Mouse (Mus musculus) midbrain, embryonic 14.5 days (tissue): ENCODE results near the gene Hist1h4f. TPM values are rescaled to one million over a fixed set of nuclear protein-coding genes. Genes with fewer than 3 reads are reported as not detected.
A peak's percentile ranks its signal among the peaks of the same experiment; 100 is the strongest.
"Not testable (repeated sequence)": the region's sequence is repeated elsewhere in the genome, so short reads cannot be mapped to it uniquely, and the experiment has no call there.

Experiments
- ATAC-seq: fragments of 200-750 bp; cut with Nextera tagmentation; 2 replicates; pipeline ENCODE4 v1.8.0; 2017; ENCODE audit warnings: moderate number of reproducible peaks, moderate library complexity; ENCODE audit not compliant: low FRiP score, low TSS enrichment
- DNase-seq: peaks from one replicate; pipeline ENCODE4 v3.0.0-alpha.2; 2015
- H3K27ac ChIP-seq: fragments of 300-500 bp; sonication (generic); replicated peaks from 2 replicates; pipeline ENCODE4 v1.5.1; 2014; ENCODE audit warnings: mild to moderate bottlenecking, low read depth, low read length, moderate library complexity
- H3K27me3 ChIP-seq: fragments of 300-500 bp; sonication (generic); 2 replicates; pipeline ENCODE4 v1.6.1; 2014; ENCODE audit warnings: low read length, control low read depth, mixed read lengths; ENCODE audit not compliant: control insufficient read depth, insufficient read depth
- H3K36me3 ChIP-seq: fragments of 300-500 bp; sonication (generic); 2 replicates; pipeline ENCODE4 v1.6.1; 2014; ENCODE audit warnings: low read length, control low read depth; ENCODE audit not compliant: control insufficient read depth, insufficient read depth
- H3K4me1 ChIP-seq: fragments of 300-500 bp; sonication (generic); 2 replicates; pipeline ENCODE4 v1.6.1; 2014; ENCODE audit warnings: mild to moderate bottlenecking, antibody characterized with exemption, low read length, control low read depth; ENCODE audit not compliant: control insufficient read depth, insufficient read depth
- H3K4me2 ChIP-seq: fragments of 300-500 bp; sonication (generic); 2 replicates; pipeline ENCODE4 v1.6.1; 2014; ENCODE audit warnings: mild to moderate bottlenecking, low read length, moderate library complexity
- H3K4me3 ChIP-seq: fragments of 300-500 bp; sonication (generic); replicated peaks from 2 replicates; pipeline ENCODE4 v1.5.1; 2014; ENCODE audit warnings: low read depth, low read length
- H3K9ac ChIP-seq: fragments of 300-500 bp; sonication (generic); replicated peaks from 2 replicates; pipeline ENCODE4 v1.6.1; 2014; ENCODE audit warnings: mild to moderate bottlenecking, low read length, moderate library complexity
- H3K9me3 ChIP-seq: fragments of 300-500 bp; sonication (generic); 2 replicates; pipeline ENCODE4 v1.6.1; 2016; ENCODE audit warnings: low read length, control low read depth, mixed read lengths; ENCODE audit not compliant: control insufficient read depth
- WGBS: fragments of 180-500 bp; shearing (Covaris S2); extraction: QIAGEN DNeasy Blood & Tissue Kit; methylation state at CpG from one replicate; pipeline ENCODE4 v1.1.7; 2014; 5-methylcytosine and 5-hydroxymethylcytosine counted together
- polyA plus RNA-seq: library from polyadenylated mRNA; unstranded; fragments of >200 nt; fragmentation: Nextera tagmentation; extraction: Ambion mirVana; gene quantifications from 2 replicates; pipeline ENCODE4 v1.2.1, GENCODE M21; 2014

Hist1h4f gene
- polyA plus RNA-seq, 1 experiment from 2014 or later = not detected

- H3K9ac ChIP-seq = no peak within 1 kb of the TSS
- H3K4me2 ChIP-seq = peak within 1 kb of the TSS; percentile 91
- H3K27me3 ChIP-seq = no peaks in the 10 kb centered on the region
- H3K27ac ChIP-seq = no peak within 1 kb of the TSS
- ATAC-seq (no peak), DNase-seq (no peak)
- H3K9me3 ChIP-seq = no peaks in the 10 kb centered on the region
- peaks cover 21% of the 10 kb centered on the region for H3K4me1 ChIP-seq
- H3K36me3 ChIP-seq = no peaks in the 10 kb centered on the region
- no peak within 1 kb of the TSS for H3K4me3 ChIP-seq
Observed at GRCm38 (mm10) chr13:23552962-23553361, 1.5 kb upstream of the Hist1h4f start, which contains the start of gene Hist1h1d. TSS of gene Hist1h1d (plus strand) at chr13:23553262.

DNA sequence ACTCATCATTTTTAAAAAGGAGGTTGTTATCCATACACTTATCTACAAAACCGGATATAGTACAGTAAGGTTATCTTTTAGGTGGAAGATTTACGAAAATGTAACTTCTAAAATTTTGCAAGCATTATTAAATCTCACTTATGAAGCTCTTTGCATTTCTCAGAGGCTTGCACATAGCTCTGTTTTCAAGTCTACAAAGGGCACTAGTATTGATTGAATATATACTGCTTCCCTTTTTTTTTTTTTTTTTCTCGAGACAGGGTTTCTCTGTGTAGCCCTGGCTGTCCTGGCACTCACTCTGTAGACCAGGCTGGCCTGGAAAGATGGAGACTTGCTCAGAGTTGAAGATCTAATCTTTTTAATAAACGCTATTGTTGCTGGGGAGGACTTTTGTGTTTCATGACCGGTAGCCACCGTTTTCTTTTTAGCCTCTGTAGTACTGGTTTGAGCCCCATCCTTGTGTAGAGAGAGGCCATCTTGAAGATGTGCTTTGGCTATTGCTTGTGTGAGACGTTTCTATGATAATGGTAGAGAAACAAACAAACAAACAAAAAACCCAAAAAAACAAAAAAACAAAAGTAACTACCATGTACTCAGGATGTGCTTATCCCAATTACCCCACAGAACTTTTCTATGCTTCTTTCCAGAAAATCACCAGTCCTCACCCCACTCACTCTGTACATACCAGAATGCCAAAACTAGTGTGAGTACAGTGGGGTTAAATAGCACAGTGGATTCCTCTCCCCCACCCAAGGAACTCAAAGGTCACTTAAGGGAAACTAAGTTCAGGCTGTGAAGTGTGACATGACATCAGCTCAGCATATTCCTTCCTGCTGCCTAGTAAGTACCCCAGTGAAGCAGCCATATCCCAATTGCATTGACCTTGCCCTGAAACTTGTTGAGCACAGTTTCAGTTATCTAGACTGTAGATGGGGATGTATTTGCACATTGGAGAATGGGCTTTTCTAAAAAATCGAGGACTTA lies 775 bp upstream of the Hist1h4f start:
- Histone ChIP-seq H3K36me3 (no peaks in the 10 kb centered on the region), H3K4me3 (peak overlapping the region; percentile 36), H3K4me1 (peaks cover 21% of the 10 kb centered on the region), H3K27me3 (no peaks in the 10 kb centered on the region), H3K9ac (no peak overlapping the region), H3K27ac (peak overlapping the region; percentile 83), H3K9me3 (no peaks in the 10 kb centered on the region), H3K4me2 (peak overlapping the region; percentile 59)
- no peak for ATAC-seq
- WGBS = 55% methylated on average over 8 of the region's 8 CpGs
- DNase-seq = no peak

- 7% methylated on average over 3 of the region's 3 CpGs for WGBS
- H3K9me3 ChIP-seq = no peaks in the 10 kb centered on the region
- H3K4me1 ChIP-seq = peaks cover 18% of the 10 kb centered on the region
- H3K27me3 ChIP-seq = no peaks in the 10 kb centered on the region
- ATAC-seq (no peak), DNase-seq (no peak)
- peak overlapping the region; percentile 59 for H3K4me2 ChIP-seq
- peak overlapping the region; percentile 83 for H3K27ac ChIP-seq
- peak overlapping the region; percentile 51 for H3K9ac ChIP-seq
- H3K36me3 ChIP-seq = no peaks in the 10 kb centered on the region
- H3K4me3 ChIP-seq = peak overlapping the region; percentile 36
Observed at GRCm38 (mm10) chr13:23550761-23551145, 695 bp downstream of the Hist1h4f start.

- no peak overlapping the region for H3K9ac ChIP-seq
- H3K9me3 ChIP-seq = no peaks in the 10 kb centered on the region
- H3K4me2 ChIP-seq = no peak overlapping the region
- H3K27ac ChIP-seq = no peak overlapping the region
- DNase-seq (no peak), ATAC-seq (no peak)
- no peaks in the 10 kb centered on the region for H3K36me3 ChIP-seq
- no peaks in the 10 kb centered on the region for H3K27me3 ChIP-seq
- peaks cover 7% of the 10 kb centered on the region for H3K4me1 ChIP-seq
- 79% methylated on average over 5 of the region's 5 CpGs for WGBS
- H3K4me3 ChIP-seq = no peak overlapping the region
Observed at GRCm38 (mm10) chr13:23546694-23547093, 4.8 kb downstream of the Hist1h4f start.

DNA sequence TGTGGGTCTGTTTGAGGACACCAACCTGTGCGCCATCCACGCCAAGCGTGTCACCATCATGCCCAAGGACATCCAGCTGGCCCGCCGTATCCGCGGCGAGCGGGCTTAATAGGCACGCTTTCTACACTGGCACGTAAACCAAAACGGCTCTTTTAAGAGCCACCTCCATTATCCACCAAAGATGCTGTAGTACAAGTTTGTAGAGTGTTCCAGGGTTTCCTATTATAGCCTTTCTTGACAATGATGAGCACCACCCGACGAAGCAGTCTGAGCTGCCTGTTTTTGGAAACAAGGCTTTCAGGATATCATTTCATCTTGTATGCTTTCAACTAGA lies 6.7 kb downstream of the Hist1h4f start:
- H3K4me2 ChIP-seq = peak overlapping the region; percentile 85
- H3K27ac ChIP-seq = peak overlapping the region; percentile 88
- DNase-seq, H3K36me3 ChIP-seq, H3K9ac ChIP-seq, H3K4me1 ChIP-seq, ATAC-seq, H3K9me3 ChIP-seq, H3K27me3 ChIP-seq: not testable (repeated sequence)
- H3K4me3 ChIP-seq = peak overlapping the region; percentile 45
- WGBS = 1% methylated on average over 11 of the region's 14 CpGs

DNA sequence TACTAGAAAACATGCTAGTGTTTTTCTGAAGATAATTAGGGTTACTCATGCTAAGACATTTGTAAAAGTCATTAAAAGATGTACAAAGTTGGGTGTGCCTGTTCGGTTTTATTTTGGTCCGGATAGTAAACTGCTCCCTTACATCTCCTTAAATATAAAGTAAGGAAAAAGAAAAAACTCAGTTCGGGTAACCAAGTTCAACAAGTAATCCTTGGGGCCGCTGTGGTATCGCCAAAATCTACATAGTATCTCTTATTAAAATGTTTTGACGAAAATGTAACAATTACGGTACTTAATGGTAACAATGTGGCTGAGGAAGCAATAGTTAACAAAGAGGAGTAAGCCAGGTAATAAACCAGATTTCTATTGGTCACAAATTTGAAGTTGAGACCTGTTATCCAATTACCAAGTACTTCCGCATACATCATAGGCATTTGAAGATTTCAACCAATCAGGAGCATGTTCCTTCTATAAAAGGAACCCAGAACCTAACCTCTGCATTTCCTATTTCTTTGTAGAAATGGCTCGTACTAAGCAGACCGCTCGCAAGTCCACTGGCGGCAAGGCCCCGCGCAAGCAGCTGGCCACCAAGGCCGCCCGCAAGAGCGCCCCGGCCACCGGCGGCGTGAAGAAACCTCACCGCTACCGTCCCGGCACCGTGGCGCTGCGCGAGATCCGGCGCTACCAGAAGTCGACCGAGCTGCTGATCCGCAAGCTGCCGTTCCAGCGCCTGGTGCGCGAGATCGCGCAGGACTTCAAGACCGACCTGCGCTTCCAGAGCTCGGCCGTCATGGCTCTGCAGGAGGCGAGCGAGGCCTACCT lies 7.3 kb downstream of the Hist1h4f start, which contains the start of gene Hist1h3f:
TSS of gene Hist1h3f (plus strand) at position 88 of the 822 bp plus-strand sequence.
- Histone ChIP-seq H3K4me3 (peak within 1 kb of the TSS; percentile 45), H3K9ac (peak within 1 kb of the TSS; percentile 53; the same call in 1 of the 2 replicates), H3K36me3 (no peaks in the 10 kb centered on the region), H3K27ac (peak within 1 kb of the TSS; percentile 88), H3K4me1 (no peaks in the 10 kb centered on the region), H3K27me3 (no peaks in the 10 kb centered on the region), H3K9me3 (no peaks in the 10 kb centered on the region), H3K4me2 (peak within 1 kb of the TSS; percentile 85)
- DNase-seq (peak; percentile 96), ATAC-seq (peak; percentile 97)
- WGBS = under 1% methylated on average over 31 of the region's 45 CpGs

DNA sequence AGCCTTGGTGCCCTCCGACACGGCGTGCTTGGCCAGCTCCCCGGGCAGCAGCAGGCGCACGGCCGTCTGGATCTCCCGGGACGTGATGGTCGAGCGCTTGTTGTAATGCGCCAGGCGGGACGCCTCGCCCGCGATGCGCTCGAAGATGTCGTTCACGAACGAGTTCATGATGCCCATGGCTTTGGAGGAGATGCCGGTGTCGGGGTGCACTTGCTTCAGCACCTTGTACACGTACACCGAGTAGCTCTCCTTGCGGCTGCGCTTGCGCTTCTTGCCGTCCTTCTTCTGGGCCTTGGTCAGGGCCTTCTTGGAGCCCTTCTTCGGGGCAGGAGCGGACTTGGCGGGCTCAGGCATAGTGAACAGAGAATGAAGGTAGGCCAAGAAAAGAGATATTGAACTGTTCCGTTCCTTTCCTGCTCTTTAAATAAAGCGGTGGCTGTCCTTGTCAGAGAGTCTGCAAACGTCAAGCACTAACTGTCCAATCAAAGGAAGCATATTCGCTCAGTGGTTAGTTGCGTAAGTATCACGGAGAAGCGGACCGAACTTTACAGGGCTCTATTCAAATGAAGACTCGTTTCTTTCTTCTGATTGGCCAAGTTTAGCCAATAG lies 8.3 kb downstream of the Hist1h4f start, which contains the start of gene Hist1h2bh:
TSS of gene Hist1h2bh (minus strand) at position 394 of the 609 bp plus-strand sequence.
- peak within 1 kb of the TSS; percentile 76 for H3K27ac ChIP-seq
- peak within 1 kb of the TSS; percentile 45 for H3K4me3 ChIP-seq
- not testable (repeated sequence) for H3K9me3 ChIP-seq, H3K4me1 ChIP-seq, H3K36me3 ChIP-seq, H3K27me3 ChIP-seq
- ATAC-seq (peak; percentile 87), DNase-seq (peak; percentile 87)
- peak within 1 kb of the TSS; percentile 85 for H3K4me2 ChIP-seq
- peak within 1 kb of the TSS; percentile 34; the same call in 1 of the 2 replicates for H3K9ac ChIP-seq
- 0% methylated on average over 34 of the region's 42 CpGs for WGBS
